Mouse (Mus musculus) myocyte (in vitro differentiated cells): ENCODE measurements at regions not wholly inside any gene's neighbourhood (a gene's known extent, or its start where the extent isn't known, plus 50 kb on each side); places are given as distances from the start of the nearest gene placed in this dataset.

Experiments used
- MAX ChIP-seq: IDR thresholded peaks from one replicate; pipeline ENCODE4 v1.6.1; 2011; ENCODE audit warnings: low read depth, mild to moderate bottlenecking, control low read depth
- POLR2A ChIP-seq: IDR thresholded peaks from one replicate; pipeline ENCODE4 v1.6.1; 2011; ENCODE audit warnings: low read depth, mild to moderate bottlenecking, control low read depth, moderate library complexity; ENCODE audit not compliant: insufficient read length
- SRF ChIP-seq: IDR thresholded peaks from one replicate; pipeline ENCODE4 v1.6.1; 2011; ENCODE audit warnings: low read depth; ENCODE audit not compliant: control insufficient read depth, insufficient read length
- TCF12 ChIP-seq: IDR thresholded peaks from one replicate; pipeline ENCODE4 v1.6.1; 2011; ENCODE audit warnings: mild to moderate bottlenecking, control low read depth; ENCODE audit not compliant: poor library complexity, insufficient read depth, severe bottlenecking
- USF1 ChIP-seq: IDR thresholded peaks from one replicate; pipeline ENCODE4 v1.6.1; 2011; ENCODE audit warnings: low read depth, mild to moderate bottlenecking, control low read depth, moderate library complexity

DNA sequence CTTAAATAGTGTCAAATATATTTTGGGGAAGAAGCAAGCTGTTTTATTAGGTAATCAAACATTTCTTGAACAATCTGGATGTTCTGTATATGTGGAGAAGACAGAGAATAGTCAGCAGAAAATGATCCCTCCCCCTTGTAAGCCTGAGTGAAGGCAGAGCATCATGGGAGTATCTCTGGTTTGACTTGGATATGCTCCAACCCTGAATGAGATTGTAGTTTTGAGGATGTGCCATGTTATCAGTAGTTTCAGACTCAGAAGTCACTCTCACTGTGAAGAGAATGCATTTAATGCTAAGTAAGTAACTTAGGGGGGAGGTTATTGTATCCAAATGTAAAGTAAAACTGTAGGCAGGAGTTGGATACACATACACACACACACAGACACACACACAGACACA is 95.3 kb upstream of the Tmc1 start:
- TF ChIP-seq POLR2A (no peak), MAX (no peak), USF1 (no peak), TCF12 (no peak), SRF (no peak)
